ENCODE assay signal across 8 mouse cellular contexts in the genomic region with DNA sequence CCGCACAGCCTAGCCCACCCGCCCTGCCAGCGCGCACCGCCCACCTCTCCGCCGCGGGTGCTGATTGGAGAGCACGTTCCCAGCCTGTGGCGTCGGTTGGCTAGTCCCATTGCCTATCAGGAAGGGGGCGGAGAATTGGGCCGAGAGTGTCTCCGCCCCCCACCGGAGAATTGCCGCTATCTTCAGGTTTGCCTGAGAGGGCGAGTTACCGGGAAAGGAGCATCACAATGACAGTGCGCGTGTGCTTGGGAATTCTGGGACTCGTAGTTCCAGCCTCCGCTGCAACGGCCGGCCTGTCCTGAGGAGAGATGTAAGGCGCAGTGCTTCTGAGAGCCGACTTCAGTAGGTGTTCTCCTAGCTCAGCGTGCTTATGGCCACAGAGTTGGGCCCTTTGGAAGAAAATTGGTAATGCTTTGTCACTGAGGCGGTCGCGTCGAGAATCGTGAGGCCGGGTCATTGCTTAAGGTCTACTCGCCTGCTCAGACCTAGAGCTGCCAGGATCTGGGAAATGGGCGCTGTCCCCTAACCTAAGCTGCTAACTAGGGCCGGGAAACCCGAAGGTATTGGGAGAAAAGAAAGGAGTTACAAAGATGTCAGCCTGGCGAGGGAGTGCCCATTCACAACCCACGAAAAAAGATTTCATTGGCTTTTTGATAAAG. TPM values are rescaled to one million over a fixed set of nuclear protein-coding genes. Genes with fewer than 3 reads are reported as not detected.
DNase-seq lines count a peak whose midpoint lies in the region; ATAC-seq lines count a peak whose summit lies in the region.

Gene Ttbk2 (minus strand): TSS at position 181 of the 659 bp plus-strand sequence.

- ATAC-seq in hindbrain, embryonic 11.5 days (ENCODE audit: low FRiP score) = peak; percentile 100

- peak; percentile 98 for DNase-seq in Muller cell, postnatal 12 days (ENCODE audit: inconsistent ontology term)
- peak; percentile 99 for DNase-seq in cerebellum, adult 9-11 months
- peak; percentile 95 to 99 for DNase-seq in frontal cortex, adult 2 months (ENCODE audit: extremely low spot score in 1 of 2, low spot score in 1 of 2)
- DNase-seq in hindbrain, embryonic 11.5 days (ENCODE audit: low spot score) = peak; percentile 98
- peak; percentile 99 for DNase-seq in layer of hippocampus, postnatal 10 days (ENCODE audit: low spot score in 2 of 2)
- DNase-seq in lung, postnatal 10 days = peak; percentile 97
- peak; percentile 98 for DNase-seq in ovary, postnatal 36 days (ENCODE audit: low spot score)
- peak; percentile 99 for DNase-seq in thymus, postnatal 25 days

- no peaks in the 10 kb centered on the region; the same call in 1 of the 2 replicates for H3K4me1 ChIP-seq in hindbrain, embryonic 11.5 days (replicated peaks; ENCODE audit: control insufficient read depth, insufficient read depth, low read length)

- no peaks in the 10 kb centered on the region for H3K27me3 ChIP-seq in hindbrain, embryonic 11.5 days (ENCODE audit: control insufficient read depth, insufficient read depth, low read length)

- H3K27ac ChIP-seq in hindbrain, embryonic 11.5 days (ENCODE audit: low read depth, low read length) = peak within 1 kb of the TSS; percentile 90

- H3K4me2 ChIP-seq in hindbrain, embryonic 11.5 days (replicated peaks; ENCODE audit: low read depth, low read length) = peak within 1 kb of the TSS; percentile 51

- no peaks in the 10 kb centered on the region for H3K36me3 ChIP-seq in hindbrain, embryonic 11.5 days (ENCODE audit: control insufficient read depth, insufficient read depth, low read length)

- H3K9me3 ChIP-seq in hindbrain, embryonic 11.5 days (ENCODE audit: control insufficient read depth, low read length) = no peaks in the 10 kb centered on the region

- H3K4me3 ChIP-seq in hindbrain, embryonic 11.5 days (ENCODE audit: low read depth, low read length) = peak within 1 kb of the TSS; percentile 86

- H3K9ac ChIP-seq in hindbrain, embryonic 11.5 days (ENCODE audit: low read depth, low read length) = peak within 1 kb of the TSS; percentile 83

- 1% methylated on average over 38 of the region's 39 CpGs for WGBS in hindbrain, embryonic 11.5 days

RNA-seq across cellular contexts. Expression of gene Ttbk2, which starts in this region (rescaled TPM):
- 18.0 and 20.2 TPM in 2 replicates for polyA plus RNA-seq in frontal cortex, adult 2 months (2012; rRNA removed)
- polyA plus RNA-seq in hindbrain, embryonic 11.5 days (2014; fragmentation: Nextera tagmentation; extraction: Ambion mirVana) = 12.1 and 13.1 TPM in 2 replicates
- total RNA-seq in layer of hippocampus, postnatal 10 days (2021) = 10 to 100 TPM; 61.0 to 69.1 TPM

Comparison
In these comparisons a context has a peak if more than half of its experiments do, and no peak if none do; other contexts are left out.
1. Peak in every context shown above with its lines: DNase-seq, ATAC-seq, H3K4me3 ChIP-seq and H3K27ac ChIP-seq.